Mouse (Mus musculus) hindbrain, embryonic 14.5 days (tissue): ENCODE measurements around the gene Ddx19a. TPM values are rescaled to one million over a fixed set of nuclear protein-coding genes. Genes with fewer than 3 reads are reported as not detected.
"Not testable (repeated sequence)": the region's sequence is repeated elsewhere in the genome, so short reads cannot be mapped to it uniquely, and the experiment has no call there.

Experiments used
- ATAC-seq: fragments of 200-750 bp; cut with Nextera tagmentation; 2 replicates; pipeline ENCODE4 v1.8.0; 2017; ENCODE audit warnings: moderate number of reproducible peaks, mild to moderate bottlenecking, moderate TSS enrichment, moderate library complexity; ENCODE audit not compliant: low FRiP score
- DNase-seq: peaks from one replicate; pipeline ENCODE4 v3.0.0-alpha.2; 2015; ENCODE audit warnings: low spot score
- H3K27ac ChIP-seq: fragments of 300-500 bp; sonication (generic); 2 replicates; pipeline ENCODE4 v1.5.1; 2014; ENCODE audit warnings: mild to moderate bottlenecking, moderate library complexity
- H3K27me3 ChIP-seq: fragments of 300-500 bp; sonication (generic); 2 replicates; pipeline ENCODE4 v1.6.1; 2014; ENCODE audit warnings: mild to moderate bottlenecking, low read length, mixed read lengths; ENCODE audit not compliant: control insufficient read depth, insufficient read depth
- H3K36me3 ChIP-seq: fragments of 300-500 bp; sonication (generic); replicated peaks from 2 replicates; pipeline ENCODE4 v1.6.1; 2014; ENCODE audit not compliant: control insufficient read depth, insufficient read depth
- H3K4me1 ChIP-seq: fragments of 300-500 bp; sonication (generic); replicated peaks from 2 replicates; pipeline ENCODE4 v1.6.1; 2014; ENCODE audit warnings: antibody characterized with exemption, low read length, mixed read lengths; ENCODE audit not compliant: control insufficient read depth, insufficient read depth
- H3K4me2 ChIP-seq: fragments of 300-500 bp; sonication (generic); replicated peaks from 2 replicates; pipeline ENCODE4 v1.6.1; 2014; ENCODE audit warnings: mild to moderate bottlenecking, moderate library complexity
- H3K4me3 ChIP-seq: fragments of 300-500 bp; sonication (generic); replicated peaks from 2 replicates; pipeline ENCODE4 v1.5.1; 2014; ENCODE audit warnings: mild to moderate bottlenecking, low read length
- H3K9ac ChIP-seq: fragments of 300-500 bp; sonication (generic); 2 replicates; pipeline ENCODE4 v1.6.1; 2014
- H3K9me3 ChIP-seq: fragments of 300-500 bp; sonication (generic); 2 replicates; pipeline ENCODE4 v1.6.1; 2016; ENCODE audit warnings: low read length; ENCODE audit not compliant: control insufficient read depth
- WGBS: fragments of 180-500 bp; shearing (Covaris S2); extraction: QIAGEN DNeasy Blood & Tissue Kit; methylation state at CpG from one replicate; pipeline ENCODE4 v1.1.7; 2014; 5-methylcytosine and 5-hydroxymethylcytosine counted together
- polyA plus RNA-seq: library from polyadenylated mRNA; unstranded; fragments of >200 nt; fragmentation: Nextera tagmentation; extraction: Ambion mirVana; gene quantifications from 2 replicates; pipeline ENCODE4 v1.2.1, GENCODE M21; 2014

Ddx19a gene
- polyA plus RNA-seq, 1 experiment from 2014 or later: 13.0 TPM

GRCm38 (mm10) chr8:111030045-111030444, 32.4 kb upstream of the Ddx19a start:
- 81% methylated on average over 6 of the region's 6 CpGs for WGBS
- no peaks in the 10 kb centered on the region; the same call in none of the 2 replicates for H3K27me3 ChIP-seq
- H3K4me2 ChIP-seq: no peak overlapping the region
- H3K27ac ChIP-seq: no peak overlapping the region
- no peaks in the 10 kb centered on the region for H3K9me3 ChIP-seq
- DNase-seq: no peak
- H3K9ac ChIP-seq: no peak overlapping the region
- H3K4me1 ChIP-seq: peaks cover 11% of the 10 kb centered on the region
- H3K36me3 ChIP-seq: no peaks in the 10 kb centered on the region
- no peak overlapping the region for H3K4me3 ChIP-seq
- ATAC-seq: no peak

- Histone ChIP-seq H3K27me3 (no peaks in the 10 kb centered on the region; the same call in none of the 2 replicates), H3K9ac (no peak overlapping the region), H3K9me3 (no peaks in the 10 kb centered on the region), H3K4me3 (no peak overlapping the region), H3K36me3 (no peaks in the 10 kb centered on the region), H3K27ac (no peak overlapping the region), H3K4me2 (no peak overlapping the region), H3K4me1 (peaks cover 7% of the 10 kb centered on the region)
- WGBS: 55% methylated on average over 4 of the region's 4 CpGs
- DNase-seq (no peak), ATAC-seq (no peak)
Observed at GRCm38 (mm10) chr8:111029589-111029988, 32.0 kb upstream of the Ddx19a start.

GRCm38 (mm10) chr8:111027391-111027937, 29.9 kb upstream of the Ddx19a start:
- ATAC-seq (peak; percentile 88), DNase-seq (peak; percentile 88)
- H3K9ac ChIP-seq: peak overlapping the region; percentile 68
- H3K27me3 ChIP-seq: no peaks in the 10 kb centered on the region; the same call in none of the 2 replicates
- 1% methylated on average over 31 of the region's 31 CpGs for WGBS
- peak overlapping the region; percentile 48 for H3K4me3 ChIP-seq
- peak overlapping the region; percentile 78 for H3K4me2 ChIP-seq
- H3K9me3 ChIP-seq: no peaks in the 10 kb centered on the region
- peak overlapping the region; percentile 55; the same call in 1 of the 2 replicates for H3K27ac ChIP-seq
- H3K4me1 ChIP-seq: peaks cover 4% of the 10 kb centered on the region; the same call in 1 of the 2 replicates
- H3K36me3 ChIP-seq: no peaks in the 10 kb centered on the region

- H3K4me1 ChIP-seq, H3K36me3 ChIP-seq, ATAC-seq, H3K4me3 ChIP-seq, H3K4me2 ChIP-seq, H3K9ac ChIP-seq, H3K9me3 ChIP-seq, H3K27me3 ChIP-seq, H3K27ac ChIP-seq, DNase-seq: not testable (repeated sequence)
- WGBS: 91% methylated on average over 1 of the region's 2 CpGs
Observed at GRCm38 (mm10) chr8:111026609-111027008, 29.0 kb upstream of the Ddx19a start.

GRCm38 (mm10) chr8:111010230-111010991, 12.8 kb upstream of the Ddx19a start:
- WGBS: 92% methylated on average over 9 of the region's 10 CpGs
- H3K36me3 ChIP-seq: peaks cover 70% of the 10 kb centered on the region
- ATAC-seq: not testable (repeated sequence)

GRCm38 (mm10) chr8:110996641-110997430, 764 bp downstream of the Ddx19a start:
- H3K4me2 ChIP-seq: peak overlapping the region; percentile 91
- DNase-seq (no peak), ATAC-seq (no peak)
- WGBS: 39% methylated on average over 16 of the region's 16 CpGs
- H3K27ac ChIP-seq: peak overlapping the region; percentile 78
- H3K9ac ChIP-seq: peak overlapping the region; percentile 80
- peaks cover 17% of the 10 kb centered on the region for H3K36me3 ChIP-seq
- H3K9me3 ChIP-seq: no peaks in the 10 kb centered on the region
- peak overlapping the region; percentile 94 for H3K4me3 ChIP-seq
- no peaks in the 10 kb centered on the region for H3K27me3 ChIP-seq
- peaks cover 8% of the 10 kb centered on the region for H3K4me1 ChIP-seq

More at GRCm38 (mm10) chr8:111010230-111010991, 12.8 kb upstream of the Ddx19a start:
- not testable (repeated sequence) for H3K4me3 ChIP-seq, DNase-seq, H3K27me3 ChIP-seq, H3K9ac ChIP-seq, H3K4me2 ChIP-seq, H3K9me3 ChIP-seq, H3K27ac ChIP-seq, H3K4me1 ChIP-seq

- Histone ChIP-seq H3K4me3 (no peak overlapping the region), H3K27ac (no peak overlapping the region), H3K9me3 (no peaks in the 10 kb centered on the region), H3K4me1 (no peaks in the 10 kb centered on the region), H3K9ac (no peak overlapping the region), H3K4me2 (no peak overlapping the region), H3K36me3 (peaks cover 79% of the 10 kb centered on the region), H3K27me3 (no peaks in the 10 kb centered on the region)
- ATAC-seq (no peak), DNase-seq (no peak)
- 91% methylated on average over 9 of the region's 9 CpGs for WGBS
Observed at GRCm38 (mm10) chr8:110990017-110990416, 7.6 kb downstream of the Ddx19a start.

- Histone ChIP-seq H3K4me1 (no peaks in the 10 kb centered on the region), H3K4me2 (no peak overlapping the region), H3K27ac (no peak overlapping the region), H3K9ac (no peak overlapping the region), H3K9me3 (no peaks in the 10 kb centered on the region), H3K36me3 (peaks cover 94% of the 10 kb centered on the region), H3K4me3 (no peak overlapping the region), H3K27me3 (no peaks in the 10 kb centered on the region)
- 92% methylated on average over 8 of the region's 8 CpGs for WGBS
- DNase-seq (no peak), ATAC-seq (no peak)
Observed at GRCm38 (mm10) chr8:110987805-110988744, 9.5 kb downstream of the Ddx19a start.
